Mouse (Mus musculus) liver, adult 2 months (tissue): ENCODE results near the gene Uqcc1. TPM values are rescaled to one million over a fixed set of nuclear protein-coding genes. Genes with fewer than 3 reads are reported as not detected.
"Not testable (repeated sequence)": the region's sequence is repeated elsewhere in the genome, so short reads cannot be mapped to it uniquely, and the experiment has no call there.

Experiments
- DNase-seq: peaks from one replicate; pipeline ENCODE4 v3.0.0-alpha.2; 2011; ENCODE audit warnings: low read depth, low spot score; ENCODE audit errors: extremely low read depth
- H3K27ac ChIP-seq: fragments of 200-500 bp; replicated peaks from 2 replicates; pipeline ENCODE4 v1.5.1; 2012; ENCODE audit warnings: low read depth, mild to moderate bottlenecking, control low read depth, inconsistent platforms, low read length; ENCODE audit not compliant: insufficient read depth
- H3K27me3 ChIP-seq: fragments of 200-500 bp; 2 replicates; pipeline ENCODE4 v1.6.1; 2012; ENCODE audit warnings: mild to moderate bottlenecking, moderate library complexity, low read length, inconsistent platforms; ENCODE audit not compliant: control insufficient read depth, insufficient read depth
- H3K36me3 ChIP-seq: fragments of 200-500 bp; 2 replicates; pipeline ENCODE4 v1.6.1; 2012; ENCODE audit warnings: low read length, inconsistent platforms; ENCODE audit not compliant: control insufficient read depth, insufficient read depth
- H3K4me1 ChIP-seq: fragments of 200-500 bp; 2 replicates; pipeline ENCODE4 v1.6.1; 2011; ENCODE audit warnings: low read length; ENCODE audit not compliant: control insufficient read depth, insufficient read depth
- H3K4me3 ChIP-seq: fragments of 200-500 bp; 2 replicates; pipeline ENCODE4 v1.5.1; 2011; ENCODE audit warnings: low read depth, mild to moderate bottlenecking, control low read depth, low read length, moderate library complexity; ENCODE audit not compliant: insufficient read depth
- H3K79me2 ChIP-seq: fragments of 200-500 bp; 2 replicates; pipeline ENCODE4 v1.6.1; 2012; ENCODE audit warnings: inconsistent platforms, mild to moderate bottlenecking, low read length, moderate library complexity; ENCODE audit not compliant: control insufficient read depth, insufficient read depth
- H3K9ac ChIP-seq: fragments of 200-500 bp; 2 replicates; pipeline ENCODE4 v1.6.1; 2012; ENCODE audit warnings: low read depth, mild to moderate bottlenecking, control low read depth, inconsistent platforms, low read length
- CTCF ChIP-seq: fragments of 200-500 bp; IDR thresholded peaks from 2 replicates; pipeline ENCODE4 v1.5.1; 2011; ENCODE audit warnings: low read depth, low read length, control low read depth
- POLR2A ChIP-seq: fragments of 200-500 bp; IDR thresholded peaks from 2 replicates; pipeline ENCODE4 v1.6.1; 2011; ENCODE audit warnings: low read length, control low read depth; ENCODE audit not compliant: insufficient read depth; ENCODE audit errors: extremely low read depth
- WGBS: fragments of 180-500 bp; shearing (Covaris S2); methylation state at CpG from one replicate; pipeline ENCODE4 v1.1.7; 2018; 5-methylcytosine and 5-hydroxymethylcytosine counted together
- polyA plus RNA-seq: library from polyadenylated mRNA; depleted of rRNA; stranded (reverse); fragments of >200 nt; gene quantifications from 2 replicates; pipeline ENCODE4 v1.2.3, GENCODE M21; 2012
- total RNA-seq: library from RNA; depleted of rRNA; stranded (reverse); fragments of >200 nt; gene quantifications from 2 replicates; pipeline ENCODE4 v1.2.3, GENCODE M21; 2014

The Uqcc1 gene
- total and polyA plus RNA-seq, 2 experiments, result 31.2 to 65.9 TPM

DNA sequence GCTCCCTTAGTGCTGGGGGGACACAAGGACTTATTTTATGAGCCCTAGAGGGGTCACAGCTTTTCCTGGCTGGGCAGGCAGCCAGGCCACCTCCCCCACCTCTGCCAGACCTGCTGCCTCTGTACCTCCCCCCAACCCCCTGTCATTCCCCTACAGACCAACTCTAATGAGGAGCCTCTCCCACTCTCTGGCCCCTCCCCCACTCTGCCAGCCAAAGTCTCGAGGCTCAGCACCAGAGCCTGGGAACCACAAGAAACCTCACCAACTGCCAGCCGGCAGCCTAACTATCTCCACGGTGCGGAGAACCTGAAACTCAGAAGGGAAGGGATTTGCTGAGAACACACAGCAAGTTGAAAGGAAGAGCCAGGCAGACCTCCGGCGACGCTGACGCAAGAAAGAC lies 13.4 kb upstream of the Uqcc1 start:
- Histone ChIP-seq H3K27ac (no peak overlapping the region), H3K4me1 (no peaks in the 10 kb centered on the region), H3K79me2 (no peaks in the 10 kb centered on the region), H3K36me3 (no peaks in the 10 kb centered on the region), H3K27me3 (no peaks in the 10 kb centered on the region), H3K4me3 (no peak overlapping the region), H3K9ac (no peak overlapping the region)
- 14% methylated on average over 8 of the region's 8 CpGs for WGBS
- TF ChIP-seq POLR2A (no peak), CTCF (no peak)
- no peak for DNase-seq

DNA sequence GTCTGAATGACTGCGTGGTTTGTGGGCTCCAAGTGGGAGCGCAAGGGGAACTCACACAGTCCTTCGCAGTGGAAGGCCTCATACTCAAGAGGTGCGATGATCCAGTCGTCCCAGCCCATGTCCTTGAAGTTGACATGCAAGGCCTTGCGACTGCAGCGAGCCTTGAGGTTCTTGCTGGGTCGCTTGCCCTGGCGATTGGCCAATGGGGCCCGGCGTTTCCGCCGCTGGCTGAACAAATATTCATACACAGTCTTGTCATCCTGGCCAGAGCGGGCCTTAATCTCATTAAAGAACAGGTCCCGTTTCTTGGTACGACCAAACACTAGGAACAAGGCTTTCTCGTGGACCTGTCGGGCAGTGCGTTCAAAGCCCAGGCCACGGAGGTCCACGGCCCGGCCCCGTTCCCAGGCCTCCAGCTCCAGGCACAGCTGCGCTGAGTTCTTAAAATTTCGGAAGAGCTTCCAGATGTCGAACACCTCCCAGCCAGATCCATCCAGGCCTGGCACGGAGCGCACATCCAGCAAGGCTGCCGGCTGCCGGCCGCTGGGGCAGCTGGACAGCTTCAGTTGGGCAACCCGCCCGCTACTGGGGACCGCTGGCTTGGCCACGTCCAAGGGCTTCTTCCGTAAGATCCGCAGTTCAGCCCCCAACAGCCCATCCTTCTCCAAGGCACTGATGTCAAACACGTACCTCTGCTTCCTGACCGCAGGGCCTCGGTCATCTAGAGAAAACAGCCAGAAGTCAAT lies 11.8 kb upstream of the Uqcc1 start:
- Histone ChIP-seq H3K4me1 (no peaks in the 10 kb centered on the region), H3K79me2 (no peaks in the 10 kb centered on the region), H3K9ac (no peak overlapping the region), H3K27me3 (no peaks in the 10 kb centered on the region), H3K27ac (no peak overlapping the region), H3K4me3 (no peak overlapping the region), H3K36me3 (no peaks in the 10 kb centered on the region)
- no peak for DNase-seq
- TF ChIP-seq POLR2A (no peak), CTCF (no peak)
- 89% methylated on average over 40 of the region's 40 CpGs for WGBS

DNA sequence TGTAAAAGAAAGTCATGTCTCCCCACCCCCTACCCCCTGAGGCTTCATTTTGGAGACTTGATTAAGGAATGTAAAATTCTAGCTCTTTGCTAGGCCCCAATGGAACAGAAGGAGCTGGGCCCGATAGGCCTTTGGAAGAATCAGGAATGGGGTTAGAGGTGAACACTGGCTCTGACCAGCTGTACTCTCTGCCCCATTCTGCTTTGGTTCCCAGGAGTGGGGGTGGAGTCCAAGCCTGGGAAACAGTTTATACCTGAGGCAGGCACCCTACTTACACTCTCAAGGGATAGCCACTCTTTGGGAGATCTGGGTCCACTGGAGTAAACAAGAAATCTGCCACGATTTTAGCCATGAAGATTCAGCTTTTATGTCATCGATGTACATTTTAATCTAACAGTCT lies 10.6 kb upstream of the Uqcc1 start, which contains the start of gene Gm15557:
Gm15557 (plus strand) TSS at position 48 of the 400 bp plus-strand sequence.
- Histone ChIP-seq H3K4me3 (no peak within 1 kb of the TSS), H3K27me3 (no peaks in the 10 kb centered on the region), H3K79me2 (no peaks in the 10 kb centered on the region), H3K27ac (no peak within 1 kb of the TSS), H3K4me1 (no peaks in the 10 kb centered on the region), H3K9ac (no peak within 1 kb of the TSS), H3K36me3 (no peaks in the 10 kb centered on the region)
- no peak for DNase-seq
- TF ChIP-seq CTCF (no peak), POLR2A (no peak)
- WGBS, result 86% methylated on average over 3 of the region's 3 CpGs

DNA sequence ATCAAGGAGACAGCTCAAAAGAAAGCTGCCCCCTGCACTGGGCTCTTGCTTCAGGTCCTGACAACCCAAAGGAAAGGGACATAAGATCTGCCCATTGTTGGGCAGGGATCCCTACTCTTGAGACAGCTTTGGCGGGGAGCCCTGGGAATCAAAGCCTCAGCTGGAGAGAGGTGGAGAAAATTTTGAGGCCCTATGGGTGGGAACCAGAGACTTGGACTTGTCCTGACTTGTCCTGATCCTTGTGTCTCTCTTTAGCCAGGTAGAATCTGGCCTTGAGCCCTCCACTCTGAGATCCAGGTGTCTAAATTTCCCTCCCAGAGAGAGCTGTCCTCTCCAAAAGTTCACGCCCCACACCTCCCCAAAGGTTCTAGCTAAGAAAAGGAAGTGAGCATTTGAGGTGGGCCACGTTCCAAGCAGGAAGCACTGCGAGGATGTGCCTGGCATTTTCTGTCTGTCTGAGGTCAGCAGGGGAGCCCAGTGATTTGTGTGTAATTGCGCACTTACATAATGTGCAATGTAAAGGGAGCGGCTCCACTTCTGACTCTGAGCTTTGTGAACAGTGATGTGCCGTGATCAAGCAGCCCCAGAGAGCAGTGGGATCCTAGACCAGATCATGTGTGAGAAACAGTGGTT lies 9.9 kb upstream of the Uqcc1 start:
- no peaks in the 10 kb centered on the region for H3K27me3 ChIP-seq
- TF ChIP-seq POLR2A (no peak), CTCF (no peak)
- H3K27ac ChIP-seq, result no peak overlapping the region
- H3K4me1 ChIP-seq, result no peaks in the 10 kb centered on the region
- H3K36me3 ChIP-seq, result no peaks in the 10 kb centered on the region
- no peak for DNase-seq
- H3K4me3 ChIP-seq, result no peak overlapping the region
- no peak overlapping the region for H3K9ac ChIP-seq
- H3K79me2 ChIP-seq, result no peaks in the 10 kb centered on the region
- 81% methylated on average over 7 of the region's 7 CpGs for WGBS

DNA sequence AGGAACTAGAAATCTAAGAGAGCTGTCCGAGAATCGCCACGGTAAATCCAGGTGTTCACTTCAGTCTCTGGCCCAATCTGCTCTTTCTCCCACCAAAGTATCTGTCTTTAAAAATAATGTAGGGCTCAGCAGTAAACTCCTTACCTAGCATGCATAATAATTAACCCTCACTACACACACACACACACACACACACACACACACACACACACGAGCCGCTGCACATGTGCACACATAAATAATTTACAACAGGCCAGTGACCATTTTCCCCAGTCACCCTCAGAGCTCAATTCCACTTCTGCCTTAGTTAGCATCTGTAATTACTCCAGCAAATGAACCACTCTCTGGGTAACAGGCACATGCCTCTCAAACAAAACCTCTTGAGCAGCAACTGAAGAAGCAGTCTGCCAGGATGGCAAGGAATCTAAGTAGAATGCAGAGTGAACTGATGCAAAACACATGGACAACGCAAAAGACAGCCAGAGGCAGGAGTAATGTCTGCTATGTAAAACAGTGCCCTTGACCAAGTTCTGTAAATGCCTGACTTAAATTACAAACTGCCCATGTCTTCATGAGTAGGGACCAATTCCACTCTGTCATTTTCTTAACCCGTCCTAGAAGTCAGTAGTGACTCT lies 1.3 kb downstream of the Uqcc1 start:
- TF ChIP-seq POLR2A, result no peak
- no peak for TF ChIP-seq CTCF
- DNase-seq, result no peak
- peaks cover 22% of the 10 kb centered on the region for H3K79me2 ChIP-seq
- no peak overlapping the region for H3K27ac ChIP-seq
- H3K4me3 ChIP-seq, result peak overlapping the region; percentile 72; the same call in 1 of the 2 replicates
- WGBS, result 68% methylated on average over 7 of the region's 7 CpGs
- no peak overlapping the region for H3K9ac ChIP-seq
- no peaks in the 10 kb centered on the region for H3K27me3 ChIP-seq
- no peaks in the 10 kb centered on the region for H3K36me3 ChIP-seq
- peaks cover 13% of the 10 kb centered on the region for H3K4me1 ChIP-seq

DNA sequence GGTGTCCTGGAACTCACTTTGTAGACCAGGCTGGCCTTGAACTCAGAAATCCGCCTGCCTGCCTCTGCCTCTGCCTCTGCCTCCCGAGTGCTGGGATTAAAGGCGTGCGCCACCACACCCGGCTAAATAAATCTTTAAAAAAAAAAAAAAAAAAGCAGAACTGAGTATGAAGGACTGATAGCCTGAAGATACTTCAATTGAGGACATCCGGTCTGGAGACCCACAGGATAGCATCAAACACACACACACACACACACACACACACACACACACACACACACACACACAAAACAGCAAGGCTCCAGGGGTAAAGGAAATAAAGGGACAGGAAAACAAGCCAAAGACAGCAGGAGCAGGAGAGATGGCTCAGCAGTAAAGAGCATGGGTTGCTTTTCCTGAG lies 4.9 kb downstream of the Uqcc1 start:
- not testable (repeated sequence) for H3K9ac ChIP-seq, H3K27me3 ChIP-seq, DNase-seq, H3K36me3 ChIP-seq, H3K27ac ChIP-seq, H3K4me3 ChIP-seq
- H3K79me2 ChIP-seq, result peaks cover 22% of the 10 kb centered on the region
- peaks cover 10% of the 10 kb centered on the region for H3K4me1 ChIP-seq
- 83% methylated on average over 6 of the region's 6 CpGs for WGBS
